Mouse (Mus musculus) midbrain, embryonic 16.5 days (tissue): ENCODE data around the gene Trpm8. TPM values are rescaled to one million over a fixed set of nuclear protein-coding genes. Genes with fewer than 3 reads are reported as not detected.

Experiments
- ATAC-seq: fragments of 200-750 bp; cut with Nextera tagmentation; 2 replicates; pipeline ENCODE4 v1.8.0; 2017; ENCODE audit warnings: moderate TSS enrichment
- H3K27ac ChIP-seq: fragments of 300-500 bp; sonication (generic); 2 replicates; pipeline ENCODE4 v1.5.1; 2014; ENCODE audit warnings: mild to moderate bottlenecking, low read length, mixed read lengths
- H3K27me3 ChIP-seq: fragments of 300-500 bp; sonication (generic); 2 replicates; pipeline ENCODE4 v1.6.1; 2014; ENCODE audit warnings: low read depth, low read length, mixed read lengths; ENCODE audit not compliant: control insufficient read depth, insufficient read depth
- H3K36me3 ChIP-seq: fragments of 300-500 bp; sonication (generic); 2 replicates; pipeline ENCODE4 v1.6.1; 2014; ENCODE audit warnings: mild to moderate bottlenecking, low read length, moderate library complexity, mixed read lengths; ENCODE audit not compliant: control insufficient read depth, insufficient read depth
- H3K4me1 ChIP-seq: fragments of 300-500 bp; sonication (generic); 2 replicates; pipeline ENCODE4 v1.6.1; 2014; ENCODE audit warnings: mild to moderate bottlenecking, low read length, mixed read lengths; ENCODE audit not compliant: control insufficient read depth, insufficient read depth
- H3K4me2 ChIP-seq: fragments of 300-500 bp; sonication (generic); 2 replicates; pipeline ENCODE4 v1.6.1; 2014; ENCODE audit warnings: mild to moderate bottlenecking, low read length, mixed read lengths
- H3K4me3 ChIP-seq: fragments of 300-500 bp; sonication (generic); 2 replicates; pipeline ENCODE4 v1.5.1; 2014; ENCODE audit warnings: low read depth, mild to moderate bottlenecking, low read length, moderate library complexity, mixed read lengths
- H3K9ac ChIP-seq: fragments of 300-500 bp; sonication (generic); 2 replicates; pipeline ENCODE4 v1.6.1; 2014; ENCODE audit warnings: low read depth, low read length, mixed read lengths
- H3K9me3 ChIP-seq: fragments of 300-500 bp; sonication (generic); replicated peaks from 2 replicates; pipeline ENCODE4 v1.6.1; 2014; ENCODE audit warnings: mild to moderate bottlenecking, low read length, mixed read lengths; ENCODE audit not compliant: control insufficient read depth, poor library complexity, severe bottlenecking
- WGBS: fragments of 180-500 bp; shearing (Covaris S2); extraction: QIAGEN DNeasy Blood & Tissue Kit; methylation state at CpG from one replicate; pipeline ENCODE4 v1.1.7; 2014; 5-methylcytosine and 5-hydroxymethylcytosine counted together
- polyA plus RNA-seq: library from polyadenylated mRNA; unstranded; fragments of >200 nt; fragmentation: Nextera tagmentation; extraction: Ambion mirVana; gene quantifications from 2 replicates; pipeline ENCODE4 v1.2.1, GENCODE M21; 2015

Trpm8 gene
- polyA plus RNA-seq, 1 experiment from 2014 or later: 0.11 TPM

DNA sequence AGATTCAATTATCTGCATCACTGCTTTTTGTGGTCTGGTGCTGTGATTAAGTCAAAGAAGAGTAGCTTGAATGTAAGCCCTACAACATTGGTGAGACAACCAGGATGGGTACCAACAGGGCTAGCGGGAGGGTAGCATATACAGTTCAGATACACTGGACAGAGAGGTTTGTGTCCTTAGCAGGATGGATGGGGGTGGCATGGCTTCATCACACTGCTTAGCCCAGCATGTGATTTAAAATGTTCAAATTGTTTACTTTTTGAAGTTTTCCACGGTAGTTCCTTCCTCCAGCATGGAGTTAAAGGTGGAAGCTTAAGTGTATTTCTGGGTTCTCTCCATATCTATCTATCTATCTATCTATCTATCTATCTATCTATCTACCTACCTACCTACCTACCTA lies 11.7 kb downstream of the Trpm8 start:
- Histone ChIP-seq H3K9ac (no peak overlapping the region), H3K27ac (no peak overlapping the region), H3K9me3 (peaks cover 50% of the 10 kb centered on the region), H3K27me3 (no peaks in the 10 kb centered on the region), H3K36me3 (no peaks in the 10 kb centered on the region), H3K4me1 (no peaks in the 10 kb centered on the region), H3K4me2 (no peak overlapping the region), H3K4me3 (no peak overlapping the region)
- WGBS: 50% methylated on average over 2 of the region's 2 CpGs
- ATAC-seq: no peak

GRCm38 (mm10) chr1:88289917-88290316 lies 12.5 kb downstream of the Trpm8 start:
- no peak for ATAC-seq
- Histone ChIP-seq H3K9ac (no peak overlapping the region), H3K4me2 (no peak overlapping the region), H3K27me3 (no peaks in the 10 kb centered on the region), H3K27ac (no peak overlapping the region), H3K9me3 (peaks cover 48% of the 10 kb centered on the region), H3K4me3 (no peak overlapping the region), H3K36me3 (no peaks in the 10 kb centered on the region), H3K4me1 (no peaks in the 10 kb centered on the region)
- 45% methylated on average over 4 of the region's 4 CpGs for WGBS

DNA sequence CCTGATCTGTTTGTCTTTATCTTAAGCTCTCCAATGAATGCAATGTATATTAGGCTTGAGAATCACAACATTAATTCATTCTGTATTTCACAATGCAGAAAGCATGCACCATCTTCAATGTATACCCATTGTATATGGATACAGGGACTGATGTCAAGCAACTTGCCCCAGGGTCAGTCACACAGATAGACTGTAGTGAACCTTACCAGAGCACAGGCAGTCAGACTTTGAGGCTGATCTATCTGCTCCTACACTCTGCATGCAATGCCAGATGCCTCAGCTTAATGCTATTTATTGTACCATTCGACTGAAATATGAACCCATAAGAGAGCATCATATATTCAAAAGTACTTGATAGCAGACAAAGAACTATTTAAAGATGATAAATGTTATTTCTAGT lies 13.1 kb downstream of the Trpm8 start:
- no peak for ATAC-seq
- peaks cover 45% of the 10 kb centered on the region for H3K9me3 ChIP-seq
- no peak overlapping the region for H3K9ac ChIP-seq
- H3K36me3 ChIP-seq: no peaks in the 10 kb centered on the region
- no peaks in the 10 kb centered on the region for H3K27me3 ChIP-seq
- H3K27ac ChIP-seq: no peak overlapping the region
- H3K4me2 ChIP-seq: no peak overlapping the region
- H3K4me3 ChIP-seq: no peak overlapping the region
- H3K4me1 ChIP-seq: no peaks in the 10 kb centered on the region
- 73% methylated on average over 1 of the region's 1 CpGs for WGBS

DNA sequence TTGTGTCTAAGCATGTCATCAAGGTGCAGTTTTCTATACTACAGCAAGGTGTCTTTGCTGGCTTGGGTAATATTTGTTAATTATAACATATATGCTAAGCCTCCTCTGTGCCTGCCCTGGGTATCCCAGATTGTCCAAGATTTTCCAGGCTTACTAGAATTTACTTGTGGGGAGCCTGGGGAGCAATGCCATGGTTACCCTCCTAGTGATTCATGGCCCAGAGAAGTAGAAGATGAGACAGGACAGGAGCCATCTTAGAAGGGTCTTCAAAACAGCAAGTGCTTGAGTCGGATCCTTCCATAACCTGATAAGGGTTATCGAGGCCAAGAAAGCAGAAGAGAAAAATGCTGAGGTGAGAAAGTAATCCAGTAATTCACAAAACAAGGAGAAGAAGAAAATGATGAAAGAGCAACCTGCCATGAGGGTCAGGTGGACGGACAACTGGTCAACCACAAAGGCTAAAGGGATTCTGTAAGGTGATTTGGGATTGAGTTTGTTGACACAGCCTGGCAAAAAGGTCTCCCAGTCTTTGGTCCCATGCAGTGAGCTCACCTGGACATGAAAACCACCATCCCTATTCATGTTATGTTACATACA lies 14.0 kb downstream of the Trpm8 start:
- Histone ChIP-seq H3K4me3 (no peak overlapping the region), H3K4me2 (no peak overlapping the region), H3K9ac (no peak overlapping the region), H3K9me3 (peaks cover 42% of the 10 kb centered on the region), H3K36me3 (no peaks in the 10 kb centered on the region), H3K27ac (no peak overlapping the region), H3K27me3 (no peaks in the 10 kb centered on the region), H3K4me1 (no peaks in the 10 kb centered on the region)
- no peak for ATAC-seq
- WGBS: 66% methylated on average over 3 of the region's 3 CpGs

- ATAC-seq: no peak
- WGBS: 52% methylated on average over 2 of the region's 2 CpGs
- H3K36me3 ChIP-seq: no peaks in the 10 kb centered on the region
- no peak overlapping the region for H3K4me3 ChIP-seq
- H3K9ac ChIP-seq: no peak overlapping the region
- H3K9me3 ChIP-seq: peaks cover 40% of the 10 kb centered on the region
- no peak overlapping the region for H3K27ac ChIP-seq
- H3K27me3 ChIP-seq: no peaks in the 10 kb centered on the region
- no peak overlapping the region for H3K4me2 ChIP-seq
- H3K4me1 ChIP-seq: no peaks in the 10 kb centered on the region
Observed at GRCm38 (mm10) chr1:88292057-88292456, 14.6 kb downstream of the Trpm8 start.

GRCm38 (mm10) chr1:88294650-88295049 lies 17.2 kb downstream of the Trpm8 start:
- no peak overlapping the region for H3K27ac ChIP-seq
- H3K9me3 ChIP-seq: peaks cover 56% of the 10 kb centered on the region
- no peaks in the 10 kb centered on the region for H3K36me3 ChIP-seq
- ATAC-seq: no peak
- WGBS: 21% methylated on average over 1 of the region's 1 CpGs
- H3K9ac ChIP-seq: no peak overlapping the region
- H3K27me3 ChIP-seq: no peaks in the 10 kb centered on the region
- no peak overlapping the region for H3K4me2 ChIP-seq
- no peak overlapping the region for H3K4me3 ChIP-seq
- H3K4me1 ChIP-seq: no peaks in the 10 kb centered on the region

GRCm38 (mm10) chr1:88296171-88296920 lies 18.9 kb downstream of the Trpm8 start:
- Histone ChIP-seq H3K27me3 (no peaks in the 10 kb centered on the region), H3K4me1 (no peaks in the 10 kb centered on the region), H3K9me3 (peaks cover 63% of the 10 kb centered on the region), H3K27ac (no peak overlapping the region), H3K4me3 (no peak overlapping the region), H3K36me3 (no peaks in the 10 kb centered on the region), H3K9ac (no peak overlapping the region), H3K4me2 (no peak overlapping the region)
- 72% methylated on average over 4 of the region's 4 CpGs for WGBS
- ATAC-seq: 0 out of 2 replicates have a peak, but pooled peaks have one; percentile 9

DNA sequence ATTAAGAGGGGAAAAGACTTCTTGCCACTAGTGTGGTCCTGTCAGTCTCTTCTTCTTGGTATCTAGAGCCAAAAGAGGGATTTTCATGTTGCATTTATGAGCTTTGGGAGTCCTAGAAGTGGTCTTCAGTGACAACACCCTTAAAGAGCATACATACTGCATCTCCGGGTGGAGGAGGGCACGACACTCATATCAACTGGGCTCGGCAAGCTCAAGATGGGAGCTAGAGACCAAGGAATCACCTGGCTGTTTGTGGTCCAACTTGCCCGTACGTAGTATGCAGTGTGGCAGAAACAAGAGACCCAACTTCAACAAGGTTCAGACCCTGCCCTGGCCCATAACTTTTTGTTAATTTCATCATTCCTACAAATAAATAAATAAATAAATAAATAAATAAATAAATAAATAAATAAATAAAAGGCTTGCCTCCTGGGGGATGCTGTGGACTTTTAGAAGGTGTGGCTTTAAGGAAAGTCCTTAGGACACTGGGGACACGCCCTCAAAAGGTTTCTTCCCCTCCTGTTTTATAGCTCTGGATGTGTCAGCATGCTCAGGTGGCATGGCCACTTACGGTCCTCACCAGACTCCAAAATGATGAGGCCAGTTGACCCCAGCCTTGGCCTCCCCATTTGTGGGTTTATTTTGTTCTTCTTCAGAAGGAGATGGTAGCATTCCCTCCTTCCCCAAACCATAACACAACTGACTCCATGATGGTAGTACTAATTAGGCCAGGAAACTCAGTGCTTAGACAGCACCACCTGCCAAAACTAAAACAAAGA lies 20.2 kb downstream of the Trpm8 start:
- Histone ChIP-seq H3K9ac (no peak overlapping the region), H3K4me2 (no peak overlapping the region), H3K27me3 (no peaks in the 10 kb centered on the region), H3K4me1 (no peaks in the 10 kb centered on the region), H3K36me3 (no peaks in the 10 kb centered on the region), H3K4me3 (no peak overlapping the region), H3K9me3 (peaks cover 66% of the 10 kb centered on the region), H3K27ac (no peak overlapping the region)
- no peak for ATAC-seq
- WGBS: 68% methylated on average over 7 of the region's 7 CpGs
